Mouse (Mus musculus) heart, adult 2 months (tissue): ENCODE data around the gene Mia.

Experiments used
- CTCF ChIP-seq: fragments of 200-600 bp; IDR thresholded peaks from 2 replicates; pipeline ENCODE4 v1.8.1; 2022; ENCODE audit warnings: antibody characterized with exemption, mild to moderate bottlenecking, moderate library complexity
- POLR2A ChIP-seq: fragments of 200-500 bp; IDR thresholded peaks from 2 replicates; pipeline ENCODE4 v1.6.1; 2011; ENCODE audit warnings: mild to moderate bottlenecking, low read depth, low read length, control low read depth; ENCODE audit not compliant: insufficient read depth

DNA sequence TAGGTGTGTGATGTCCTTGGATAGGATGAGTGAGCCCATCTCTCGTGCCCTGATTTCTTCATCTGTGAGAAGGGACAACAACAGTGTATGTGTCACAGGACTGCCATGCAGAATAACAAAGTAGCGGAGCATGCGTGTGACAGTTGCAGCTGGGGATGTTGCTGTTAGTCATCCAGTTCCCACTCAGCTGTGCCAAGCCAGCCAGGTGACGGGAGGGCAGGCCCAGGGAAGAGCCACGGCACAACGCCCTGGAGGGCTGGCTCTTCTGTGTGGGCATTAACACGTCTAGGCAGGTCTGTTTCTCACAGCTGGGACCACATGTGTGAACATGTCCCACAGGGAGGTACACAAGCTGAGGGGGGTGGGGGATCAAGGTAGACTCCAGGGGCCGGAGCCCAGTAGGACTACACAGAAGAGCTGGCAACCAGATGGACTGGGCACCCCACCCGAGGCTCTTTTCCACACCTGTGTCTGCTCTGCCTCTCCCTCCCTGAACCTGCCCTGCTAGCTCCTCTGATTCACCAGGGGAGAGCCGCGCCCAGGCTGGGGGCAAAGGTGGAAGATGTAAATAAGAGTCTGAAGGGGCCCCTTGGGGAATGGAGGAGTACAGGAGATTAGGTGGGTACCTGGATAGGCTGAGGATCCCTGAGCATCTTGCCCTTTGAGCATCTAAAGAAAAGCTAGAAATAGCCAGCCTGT is 44.1 kb upstream of the Mia start:
- TF ChIP-seq POLR2A (no peak), CTCF (no peak)
